Comparison of ENCODE assay signal across 24 mouse cellular contexts in genomic region chr16:50515039-50515438, GRCm38 (mm10).
DNase-seq lines count a peak whose midpoint lies in the region; ATAC-seq and TF ChIP-seq lines count a peak whose summit lies in the region.
"Had no signal": no experiment of that assay in that cellular context is flagged by ENCODE, and none has a peak within 500 bp of the region (broad histone marks: within the 10 kb centered on the region; RNA-seq: fewer than 3 reads in every experiment).

No protein-coding gene starts in this region.

- peaks cover 7% of the 10 kb centered on the region; the same call in 1 of the 2 replicates for H3K4me1 ChIP-seq in kidney, embryonic 15.5 days
- H3K4me1 ChIP-seq in kidney, postnatal 0 days (replicated peaks; ENCODE audit: insufficient read depth, low read length), result no peaks in the 10 kb centered on the region
- H3K4me1 ChIP-seq: embryonic facial prominence, embryonic 10.5 days; embryonic facial prominence, embryonic 12.5 days; forebrain, embryonic 13.5 days; forebrain, embryonic 15.5 days had no signal

- ATAC-seq in kidney, embryonic 15.5 days (replicated peaks; ENCODE audit: low FRiP score), result peak; percentile 75
- peak; percentile 73; the same call in 1 of the 2 replicates for ATAC-seq in kidney, postnatal 0 days (replicated peaks; ENCODE audit: low FRiP score, low read depth)
- ATAC-seq: activated CD4-positive, CD25-positive, alpha-beta regulatory T cell, adult 4 months; CD4-positive, CD25-positive, alpha-beta regulatory T cell, adult 4 months; forebrain, embryonic 13.5 days; forebrain, embryonic 15.5 days; Patski had no signal

- TF ChIP-seq CTCF in kidney, postnatal 0 days (IDR thresholded peaks at IDR 0.05; ENCODE audit: low read depth), result no peak

- no peaks in the 10 kb centered on the region for H3K27me3 ChIP-seq in kidney, embryonic 15.5 days
- no peaks in the 10 kb centered on the region for H3K27me3 ChIP-seq in kidney, postnatal 0 days (ENCODE audit: insufficient read depth, low read length)
- H3K27me3 ChIP-seq: CH12.LX; embryonic facial prominence, embryonic 12.5 days; forebrain, embryonic 13.5 days; forebrain, embryonic 15.5 days had no signal

- H3K27ac ChIP-seq in kidney, embryonic 15.5 days, result no peak overlapping the region
- H3K27ac ChIP-seq in kidney, postnatal 0 days, result no peak overlapping the region
- H3K27ac ChIP-seq: embryonic facial prominence, embryonic 10.5 days; embryonic facial prominence, embryonic 12.5 days; forebrain, embryonic 13.5 days; forebrain, embryonic 15.5 days had no signal

- DNase-seq in heart, adult 11 months, result peak; percentile 21
- DNase-seq in heart, adult 18-20 months, result no peak
- no peak for DNase-seq in kidney, postnatal 25 days
- peak; percentile 80 for DNase-seq in kidney, postnatal 0 days (ENCODE audit: low spot score)
- DNase-seq in kidney, adult 11 months, result no peak
- DNase-seq: adrenal gland, adult 8-10 months; adrenal gland, postnatal 14 days; adrenal gland, postnatal 36 days; B cell, adult 2 months; cerebellum, adult 11-12 months; cerebellum, adult 2 months; cerebellum, adult 9-10 months; cerebellum, postnatal 10 days; cerebellum, postnatal 25 days had no signal

- H3K36me3 ChIP-seq in kidney, embryonic 15.5 days, result no peaks in the 10 kb centered on the region
- no peaks in the 10 kb centered on the region for H3K36me3 ChIP-seq in kidney, postnatal 0 days (ENCODE audit: insufficient read depth, low read length)
- H3K36me3 ChIP-seq: embryonic facial prominence, embryonic 10.5 days; embryonic facial prominence, embryonic 12.5 days; forebrain, embryonic 15.5 days; G1E had no signal

- H3K4me2 ChIP-seq in kidney, embryonic 15.5 days, result no peak overlapping the region
- no peak overlapping the region for H3K4me2 ChIP-seq in kidney, postnatal 0 days (ENCODE audit: low read length)
- H3K4me2 ChIP-seq: embryonic facial prominence, embryonic 12.5 days; forebrain, embryonic 13.5 days; forebrain, embryonic 15.5 days had no signal

- H3K9ac ChIP-seq in kidney, embryonic 15.5 days, result no peak overlapping the region
- no peak overlapping the region for H3K9ac ChIP-seq in kidney, postnatal 0 days (ENCODE audit: low read depth, low read length)
- H3K9ac ChIP-seq: embryonic facial prominence, embryonic 12.5 days; forebrain, embryonic 13.5 days; forebrain, embryonic 15.5 days had no signal

- H3K9me3 ChIP-seq in kidney, embryonic 15.5 days (replicated peaks), result no peaks in the 10 kb centered on the region
- no peaks in the 10 kb centered on the region for H3K9me3 ChIP-seq in kidney, postnatal 0 days (replicated peaks; ENCODE audit: low read length)
- H3K9me3 ChIP-seq: embryonic facial prominence, embryonic 10.5 days; embryonic facial prominence, embryonic 12.5 days; forebrain, embryonic 13.5 days; forebrain, embryonic 15.5 days; G1E had no signal

- 27% methylated on average over 8 of the region's 8 CpGs for WGBS in kidney, embryonic 15.5 days
- 28% methylated on average over 8 of the region's 8 CpGs for WGBS in kidney, postnatal 0 days

- H3K4me3 ChIP-seq in kidney, embryonic 15.5 days (replicated peaks), result no peak overlapping the region
- no peak overlapping the region for H3K4me3 ChIP-seq in kidney, postnatal 0 days (replicated peaks; ENCODE audit: low read depth, low read length)
- H3K4me3 ChIP-seq: embryonic facial prominence, embryonic 10.5 days; embryonic facial prominence, embryonic 12.5 days; forebrain, embryonic 13.5 days; forebrain, embryonic 15.5 days had no signal

Comparison
In these comparisons a context has a peak if more than half of its experiments do, and no peak if none do; other contexts are left out.
1. DNase-seq: peak in heart, adult 11 months (single experiment) and kidney, postnatal 0 days (single experiment); none in heart, adult 18-20 months (0 of 2), kidney, postnatal 25 days (0 of 2) and kidney, adult 11 months (single experiment).